Mouse (Mus musculus): Measurements from ENCODE around the gene Cacna2d2.

Gene Cacna2d2

GRCm38 (mm10) chr9:107540420-107540819 is 141.0 kb downstream of the Cacna2d2 start:
- no peak for DNase-seq (ENCODE audit: low spot score)

- no peak for DNase-seq (ENCODE audit: low spot score)
These were observed 141.6 kb downstream of the Cacna2d2 start for GRCm38 (mm10) chr9:107541005-107541404.

GRCm38 (mm10) chr9:107541474-107542351 is 142.3 kb downstream of the Cacna2d2 start, which contains the start of the genes Cyb561d2 and Nprl2:
Cyb561d2 (minus strand) TSS chr9:107542193.
Nprl2 (plus strand) TSS chr9:107542226.
- peak; percentile 90 for DNase-seq (ENCODE audit: low spot score)

GRCm38 (mm10) chr9:107542352-107542686 is 142.9 kb downstream of the Cacna2d2 start:
- no peak for DNase-seq (ENCODE audit: low spot score)

GRCm38 (mm10) chr9:107542721-107543120 is 143.3 kb downstream of the Cacna2d2 start:
- no peak for DNase-seq (ENCODE audit: low spot score)

- DNase-seq (ENCODE audit: low spot score): no peak
These were observed 143.9 kb downstream of the Cacna2d2 start for GRCm38 (mm10) chr9:107543299-107543698.

GRCm38 (mm10) chr9:107544196-107544700 is 144.8 kb downstream of the Cacna2d2 start:
- DNase-seq (ENCODE audit: low spot score): no peak

GRCm38 (mm10) chr9:107544729-107545128 is 145.3 kb downstream of the Cacna2d2 start:
- DNase-seq (ENCODE audit: low spot score): no peak

- DNase-seq (ENCODE audit: low spot score): no peak
These were observed 145.8 kb downstream of the Cacna2d2 start for GRCm38 (mm10) chr9:107545199-107545598.

GRCm38 (mm10) chr9:107545602-107546001 is 146.2 kb downstream of the Cacna2d2 start:
- no peak for DNase-seq (ENCODE audit: low spot score)

- DNase-seq (ENCODE audit: low spot score): peak; percentile 89
These were observed 147.6 kb downstream of the Cacna2d2 start, which contains the start of gene Zmynd10 for GRCm38 (mm10) chr9:107547026-107547425. Zmynd10 (plus strand) TSS chr9:107547298.

GRCm38 (mm10) chr9:107547957-107548356 is 148.5 kb downstream of the Cacna2d2 start:
- DNase-seq (ENCODE audit: low spot score): no peak

- DNase-seq (ENCODE audit: low spot score): no peak
These were observed 149.4 kb downstream of the Cacna2d2 start for GRCm38 (mm10) chr9:107548820-107549219.

GRCm38 (mm10) chr9:107549297-107550074 is 150.1 kb downstream of the Cacna2d2 start:
- no peak for DNase-seq (ENCODE audit: low spot score)

GRCm38 (mm10) chr9:107550491-107551116 is 151.2 kb downstream of the Cacna2d2 start:
- no peak for DNase-seq (ENCODE audit: low spot score)

- peak; percentile 57 for DNase-seq (ENCODE audit: low spot score)
These were observed 151.9 kb downstream of the Cacna2d2 start, which contains the start of gene Rassf1 for GRCm38 (mm10) chr9:107551117-107551889. Rassf1 (plus strand) TSS chr9:107551555.

- no peak for DNase-seq (ENCODE audit: low spot score)
These were observed 152.5 kb downstream of the Cacna2d2 start for GRCm38 (mm10) chr9:107551890-107552355.

- DNase-seq (ENCODE audit: low spot score): no peak
These were observed 153.4 kb downstream of the Cacna2d2 start for GRCm38 (mm10) chr9:107552690-107553393.

GRCm38 (mm10) chr9:107553541-107554318 is 154.3 kb downstream of the Cacna2d2 start:
- DNase-seq (ENCODE audit: low spot score): no peak
